9 mouse cellular contexts compared by ENCODE assay signal in genomic region chr14:98589846-98590245, GRCm38 (mm10).
DNase-seq lines count a peak whose midpoint lies in the region; ATAC-seq and TF ChIP-seq lines count a peak whose summit lies in the region.
"Had no signal": no experiment of that assay in that cellular context is flagged by ENCODE, and none has a peak within 500 bp of the region (broad histone marks: within the 10 kb centered on the region; RNA-seq: fewer than 3 reads in every experiment).

No protein-coding gene starts in this region.

- H3K4me3 ChIP-seq in liver, embryonic 14.5 days (ENCODE audit: insufficient read depth in 1 of 2, low read depth in 2 of 2, low read length in 2 of 2), result no peak overlapping the region
- no peak overlapping the region for H3K4me3 ChIP-seq in liver, embryonic 11.5 days (ENCODE audit: low read depth, low read length)
- no peak overlapping the region for H3K4me3 ChIP-seq in forebrain, embryonic 11.5 days (ENCODE audit: low read depth, low read length)
- no peak overlapping the region for H3K4me3 ChIP-seq in intestine, postnatal 0 days (ENCODE audit: low read depth, low read length)
- no peak overlapping the region for H3K4me3 ChIP-seq in midbrain, embryonic 14.5 days (replicated peaks; ENCODE audit: low read depth, low read length)
- H3K4me3 ChIP-seq: liver, embryonic 13.5 days had no signal

- no peaks in the 10 kb centered on the region for H3K4me1 ChIP-seq in liver, embryonic 14.5 days (replicated peaks; ENCODE audit: control insufficient read depth in 2 of 2, insufficient read depth in 2 of 2, low read length in 1 of 2)
- no peaks in the 10 kb centered on the region for H3K4me1 ChIP-seq in liver, embryonic 11.5 days (replicated peaks; ENCODE audit: control insufficient read depth, insufficient read depth, low read length)
- no peaks in the 10 kb centered on the region for H3K4me1 ChIP-seq in forebrain, embryonic 11.5 days (replicated peaks; ENCODE audit: control insufficient read depth, insufficient read depth, low read length)
- no peaks in the 10 kb centered on the region for H3K4me1 ChIP-seq in intestine, postnatal 0 days (replicated peaks; ENCODE audit: control insufficient read depth, insufficient read depth, low read length)
- no peaks in the 10 kb centered on the region for H3K4me1 ChIP-seq in midbrain, embryonic 14.5 days (ENCODE audit: control insufficient read depth, insufficient read depth, low read length)
- H3K4me1 ChIP-seq: liver, embryonic 13.5 days had no signal

- DNase-seq in liver, embryonic 14.5 days (ENCODE audit: low read depth in 3 of 3, low spot score in 3 of 3), result no peak
- DNase-seq in liver, embryonic 11.5 days (ENCODE audit: low spot score), result no peak
- DNase-seq in adrenal gland, adult 8-10 months, result peak; percentile 85
- peak; percentile 66 for DNase-seq in forebrain, embryonic 11.5 days (ENCODE audit: low spot score)
- DNase-seq in midbrain, embryonic 14.5 days, result peak; percentile 56
- DNase-seq in thymus, postnatal 0 days (ENCODE audit: low spot score), result no peak
- DNase-seq in gastrocnemius, postnatal 36 days, result no peak
- DNase-seq: liver, embryonic 13.5 days had no signal

- H3K36me3 ChIP-seq in liver, embryonic 14.5 days (replicated peaks; ENCODE audit: control insufficient read depth, insufficient read depth, low read depth), result no peaks in the 10 kb centered on the region
- no peaks in the 10 kb centered on the region for H3K36me3 ChIP-seq in liver, embryonic 11.5 days (ENCODE audit: control insufficient read depth, insufficient read depth, low read length)
- H3K36me3 ChIP-seq in forebrain, embryonic 11.5 days (ENCODE audit: control insufficient read depth, insufficient read depth, low read length), result no peaks in the 10 kb centered on the region
- H3K36me3 ChIP-seq in intestine, postnatal 0 days (ENCODE audit: control insufficient read depth, insufficient read depth), result no peaks in the 10 kb centered on the region
- H3K36me3 ChIP-seq in midbrain, embryonic 14.5 days (ENCODE audit: control insufficient read depth, insufficient read depth, low read length), result no peaks in the 10 kb centered on the region
- H3K36me3 ChIP-seq: liver, embryonic 13.5 days had no signal

- WGBS in liver, embryonic 14.5 days (ENCODE audit: insufficient replicate concordance), result 11% methylated on average over 4 of the region's 4 CpGs
- 12% methylated on average over 4 of the region's 4 CpGs for whole genome bisulfite sequencing in liver, embryonic 11.5 days
- 2% methylated on average over 4 of the region's 4 CpGs for WGBS in forebrain, embryonic 11.5 days
- 7% methylated on average over 4 of the region's 4 CpGs for WGBS in intestine, postnatal 0 days
- 6% methylated on average over 4 of the region's 4 CpGs for WGBS in midbrain, embryonic 14.5 days

- ATAC-seq in liver, embryonic 14.5 days (ENCODE audit: insufficient read depth), result no peak
- ATAC-seq in liver, embryonic 11.5 days (replicated peaks; ENCODE audit: low FRiP score), result no peak
- ATAC-seq in forebrain, embryonic 11.5 days (replicated peaks; ENCODE audit: low FRiP score), result peak; percentile 88
- 0 out of 2 replicates have a peak, but pooled peaks have one; percentile 38 for ATAC-seq in intestine, postnatal 0 days
- peak; percentile 62; the same call in 1 of the 2 replicates for ATAC-seq in midbrain, embryonic 14.5 days (ENCODE audit: low FRiP score, low TSS enrichment)

- H3K27me3 ChIP-seq in liver, embryonic 14.5 days (ENCODE audit: control insufficient read depth, insufficient read depth, low read length), result no peaks in the 10 kb centered on the region
- H3K27me3 ChIP-seq in liver, embryonic 11.5 days (replicated peaks; ENCODE audit: control insufficient read depth, insufficient read depth, low read length), result no peaks in the 10 kb centered on the region
- H3K27me3 ChIP-seq in forebrain, embryonic 11.5 days (ENCODE audit: control insufficient read depth, insufficient read depth, low read length), result no peaks in the 10 kb centered on the region
- no peaks in the 10 kb centered on the region for H3K27me3 ChIP-seq in intestine, postnatal 0 days (replicated peaks; ENCODE audit: control insufficient read depth, insufficient read depth, low read length)
- no peaks in the 10 kb centered on the region for H3K27me3 ChIP-seq in midbrain, embryonic 14.5 days (ENCODE audit: control insufficient read depth, insufficient read depth, low read length)
- H3K27me3 ChIP-seq: liver, embryonic 13.5 days had no signal

- no peak for TF ChIP-seq EP300 in liver, embryonic 14.5 days (IDR thresholded peaks at IDR 0.05; ENCODE audit: low read depth)

- no peak overlapping the region for H3K4me2 ChIP-seq in liver, embryonic 14.5 days (ENCODE audit: low read depth)
- H3K4me2 ChIP-seq in liver, embryonic 11.5 days, result no peak overlapping the region
- H3K4me2 ChIP-seq in forebrain, embryonic 11.5 days (ENCODE audit: low read depth, low read length, severe bottlenecking), result no peak overlapping the region
- H3K4me2 ChIP-seq in intestine, postnatal 0 days (replicated peaks; ENCODE audit: low read depth), result no peak overlapping the region
- no peak overlapping the region for H3K4me2 ChIP-seq in midbrain, embryonic 14.5 days (ENCODE audit: low read length)
- H3K4me2 ChIP-seq: liver, embryonic 13.5 days had no signal

- no peak overlapping the region for H3K27ac ChIP-seq in liver, embryonic 14.5 days
- H3K27ac ChIP-seq in liver, embryonic 11.5 days (ENCODE audit: low read depth, low read length), result no peak overlapping the region
- no peak overlapping the region for H3K27ac ChIP-seq in forebrain, embryonic 11.5 days (ENCODE audit: low read depth, low read length)
- no peak overlapping the region for H3K27ac ChIP-seq in intestine, postnatal 0 days (ENCODE audit: low read depth, low read length)
- H3K27ac ChIP-seq in midbrain, embryonic 14.5 days (replicated peaks; ENCODE audit: low read depth, low read length), result no peak overlapping the region
- H3K27ac ChIP-seq: liver, embryonic 13.5 days had no signal

- H3K9me3 ChIP-seq in liver, embryonic 14.5 days (ENCODE audit: control insufficient read depth, low read length), result no peaks in the 10 kb centered on the region
- no peaks in the 10 kb centered on the region for H3K9me3 ChIP-seq in liver, embryonic 11.5 days (ENCODE audit: control insufficient read depth, low read length)
- H3K9me3 ChIP-seq in forebrain, embryonic 11.5 days (ENCODE audit: control insufficient read depth, low read length), result no peaks in the 10 kb centered on the region
- no peaks in the 10 kb centered on the region for H3K9me3 ChIP-seq in intestine, postnatal 0 days (ENCODE audit: control insufficient read depth)
- H3K9me3 ChIP-seq in midbrain, embryonic 14.5 days (ENCODE audit: control insufficient read depth, low read length), result no peaks in the 10 kb centered on the region
- H3K9me3 ChIP-seq: liver, embryonic 13.5 days had no signal

- TF ChIP-seq CTCF in liver, embryonic 14.5 days (IDR thresholded peaks at IDR 0.05; ENCODE audit: low read depth), result peak; percentile 22; the same call in 1 of the 2 replicates
- TF ChIP-seq CTCF in intestine, postnatal 0 days (IDR thresholded peaks at IDR 0.05; ENCODE audit: low read depth), result peak; percentile 69

- no peak overlapping the region for H3K9ac ChIP-seq in liver, embryonic 14.5 days (replicated peaks)
- H3K9ac ChIP-seq in liver, embryonic 11.5 days (ENCODE audit: low read depth, low read length), result no peak overlapping the region
- no peak overlapping the region for H3K9ac ChIP-seq in forebrain, embryonic 11.5 days (ENCODE audit: low read length)
- H3K9ac ChIP-seq in intestine, postnatal 0 days (ENCODE audit: low read depth, low read length), result no peak overlapping the region
- no peak overlapping the region for H3K9ac ChIP-seq in midbrain, embryonic 14.5 days (replicated peaks; ENCODE audit: low read length)
- H3K9ac ChIP-seq: liver, embryonic 13.5 days had no signal

- intact Hi-C loops in gastrocnemius, postnatal 36 days (cut with DNase I), result no loop called here

Comparison
In these comparisons a context has a peak if more than half of its experiments do, and no peak if none do; other contexts are left out.
1. ATAC-seq: peak in forebrain, embryonic 11.5 days (single experiment), intestine, postnatal 0 days (single experiment) and midbrain, embryonic 14.5 days (single experiment); none in liver, embryonic 14.5 days (single experiment) and liver, embryonic 11.5 days (single experiment).
2. DNase-seq: peak in adrenal gland, adult 8-10 months (single experiment), forebrain, embryonic 11.5 days (single experiment) and midbrain, embryonic 14.5 days (single experiment); none in liver, embryonic 14.5 days (0 of 3), liver, embryonic 11.5 days (single experiment), thymus, postnatal 0 days (single experiment) and gastrocnemius, postnatal 36 days (0 of 2).